Mouse (Mus musculus): ENCODE data around the gene Phf21a.

The Phf21a gene

DNA sequence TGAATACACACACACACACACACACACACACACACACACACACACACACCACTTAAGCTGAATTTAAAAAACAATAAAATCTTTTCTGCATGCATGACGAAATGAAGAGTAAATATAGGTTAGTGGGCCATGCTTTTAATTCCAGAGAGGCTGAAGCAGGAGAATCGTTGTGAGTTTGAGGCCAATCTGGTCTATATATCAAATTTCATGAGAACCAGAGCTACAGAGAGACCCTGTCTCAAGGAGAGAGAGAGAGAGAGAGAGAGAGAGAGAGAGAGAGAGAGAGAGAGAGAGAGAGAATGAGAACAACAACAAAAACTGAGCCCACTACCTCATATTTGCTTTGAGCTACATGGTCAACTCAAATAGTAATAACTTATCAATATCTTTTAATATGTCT, at the start of gene Phf21a:
Gene Phf21a (plus strand): TSS at position 301 of the 400 bp plus-strand sequence.
- no peak for TF ChIP-seq GATA4 (IDR thresholded peaks at IDR 0.05; ENCODE audit: insufficient replicate concordance, low read length)

DNA sequence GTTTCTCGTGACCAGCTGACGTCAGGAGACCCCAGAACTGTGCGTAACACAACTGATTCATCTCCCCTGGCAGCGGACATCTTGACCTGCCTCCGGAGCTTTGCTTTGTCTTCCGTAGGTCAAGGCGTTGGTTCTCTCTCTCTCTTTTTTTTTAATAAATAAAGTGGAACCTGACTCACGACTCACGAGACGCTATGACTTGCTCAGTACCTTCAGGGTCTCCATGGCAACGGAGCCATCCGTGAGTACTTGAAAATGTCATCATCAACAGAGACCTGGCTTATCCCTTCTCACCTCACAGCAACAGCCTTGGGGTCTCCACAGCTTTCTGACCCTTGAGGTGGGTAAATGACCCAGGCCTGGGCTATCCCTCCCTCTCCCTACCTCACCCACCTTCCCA, 49.6 kb upstream of the Phf21a start:
- no peak for TF ChIP-seq GATA4 (IDR thresholded peaks at IDR 0.05; ENCODE audit: insufficient replicate concordance, low read length)

GRCm38 (mm10) chr2:92047601-92048000, 45.3 kb upstream of the Phf21a start:
- TF ChIP-seq GATA4 (IDR thresholded peaks at IDR 0.05; ENCODE audit: insufficient replicate concordance, low read length), result no peak

- no peak for TF ChIP-seq GATA4 (IDR thresholded peaks at IDR 0.05; ENCODE audit: insufficient replicate concordance, low read length)
Measured at GRCm38 (mm10) chr2:92048034-92048690, 44.8 kb upstream of the Phf21a start.

DNA sequence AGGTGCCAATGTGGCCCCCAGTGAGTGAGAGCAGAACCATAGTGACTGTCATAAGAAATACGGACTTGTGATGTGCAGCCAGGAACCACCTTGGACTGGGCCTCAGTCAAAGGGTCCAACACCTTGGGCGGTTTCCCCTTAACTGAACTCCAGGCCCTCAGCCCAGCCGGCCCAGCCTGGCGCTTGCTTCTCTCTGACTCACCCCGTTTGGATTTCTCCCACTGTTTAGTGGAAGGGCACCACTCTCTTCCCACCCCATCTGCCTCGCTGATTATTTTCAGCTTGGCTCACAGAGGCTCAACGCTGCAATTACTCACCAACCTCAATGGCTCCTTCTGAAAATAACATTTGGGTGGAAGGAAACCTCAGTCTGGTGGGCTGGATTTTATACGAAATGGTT, 40.7 kb upstream of the Phf21a start:
- no peak for TF ChIP-seq GATA4 (IDR thresholded peaks at IDR 0.05; ENCODE audit: insufficient replicate concordance, low read length)

DNA sequence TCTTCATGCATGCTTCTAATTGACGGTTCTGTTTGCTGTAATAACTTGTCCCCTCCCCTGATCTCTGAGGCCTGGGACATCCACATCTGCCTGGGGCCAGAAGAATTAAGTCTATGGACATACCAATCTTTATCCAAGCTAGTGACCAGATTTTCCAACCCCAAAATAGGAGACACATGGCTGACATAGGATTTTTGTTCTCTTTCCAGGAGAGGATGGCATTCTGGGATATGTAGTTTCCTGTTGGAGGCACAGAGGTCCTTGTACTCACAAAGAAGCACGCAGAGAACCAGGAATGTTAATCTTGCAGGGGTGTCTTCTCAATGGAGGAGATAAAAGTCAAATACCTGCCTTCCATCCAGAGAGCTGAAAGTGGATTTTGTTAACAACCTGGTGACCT, 40.2 kb upstream of the Phf21a start:
- no peak for TF ChIP-seq GATA4 (IDR thresholded peaks at IDR 0.05; ENCODE audit: insufficient replicate concordance, low read length)

DNA sequence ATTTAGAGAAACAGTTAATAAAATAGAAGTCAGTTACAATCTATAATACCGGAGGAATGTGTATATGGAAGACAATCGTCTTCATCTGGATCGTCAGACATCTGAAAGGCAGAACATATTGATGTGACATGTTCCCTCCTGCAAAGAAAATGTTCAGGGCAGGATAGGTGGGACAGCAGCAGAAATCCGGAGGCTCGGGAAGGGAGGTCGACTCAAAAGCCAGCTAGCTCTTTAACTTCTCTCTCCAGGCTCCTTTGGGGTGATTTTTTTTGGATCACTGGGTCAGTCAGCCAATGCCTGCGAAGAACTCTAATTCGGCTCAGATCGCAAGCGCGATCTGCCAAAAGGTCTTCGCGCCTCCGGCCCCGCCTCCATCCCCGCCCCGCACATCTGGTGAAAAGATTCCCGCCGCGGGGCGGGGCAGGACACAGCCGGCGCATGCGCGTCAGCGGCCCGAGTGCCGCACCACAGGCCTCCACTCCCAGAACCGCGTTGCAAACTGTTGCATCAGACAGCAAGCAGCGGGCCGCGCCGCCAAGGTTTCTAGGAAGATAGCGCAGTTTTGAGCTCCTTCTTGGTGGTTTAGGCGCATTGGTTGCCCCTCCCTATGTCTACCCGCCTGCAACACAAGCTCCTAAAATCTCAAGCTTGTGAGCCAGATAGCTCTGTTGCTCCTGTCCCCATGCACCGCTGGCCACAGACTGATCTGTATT, 37.7 kb upstream of the Phf21a start:
- TF ChIP-seq GATA4 (IDR thresholded peaks at IDR 0.05; ENCODE audit: insufficient replicate concordance, low read length), result peak; percentile 67; the same call in 1 of the 2 replicates

DNA sequence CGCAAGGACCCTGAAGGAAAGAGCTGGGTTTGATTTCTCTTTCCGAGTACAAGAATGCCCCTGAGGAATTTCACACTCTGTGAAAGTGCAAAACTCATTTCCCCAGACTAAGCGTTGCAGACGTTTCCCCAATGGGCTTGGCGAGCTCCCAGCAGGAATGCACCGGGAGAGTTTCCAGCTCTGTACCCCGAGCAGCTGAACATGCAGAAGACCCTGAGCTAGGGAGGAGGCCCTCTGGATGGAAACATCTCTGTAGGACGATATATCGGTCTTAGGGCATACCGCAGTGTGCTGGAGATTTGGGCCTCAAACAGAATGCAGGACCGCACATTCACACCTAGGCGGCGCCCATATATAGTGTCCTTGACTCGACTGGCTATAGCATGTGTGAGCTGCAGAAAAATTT, 37.1 kb upstream of the Phf21a start:
- TF ChIP-seq GATA4 (IDR thresholded peaks at IDR 0.05; ENCODE audit: insufficient replicate concordance, low read length), result no peak

GRCm38 (mm10) chr2:92056760-92057159, 36.2 kb upstream of the Phf21a start:
- TF ChIP-seq GATA4 (IDR thresholded peaks at IDR 0.05; ENCODE audit: insufficient replicate concordance, low read length), result no peak

DNA sequence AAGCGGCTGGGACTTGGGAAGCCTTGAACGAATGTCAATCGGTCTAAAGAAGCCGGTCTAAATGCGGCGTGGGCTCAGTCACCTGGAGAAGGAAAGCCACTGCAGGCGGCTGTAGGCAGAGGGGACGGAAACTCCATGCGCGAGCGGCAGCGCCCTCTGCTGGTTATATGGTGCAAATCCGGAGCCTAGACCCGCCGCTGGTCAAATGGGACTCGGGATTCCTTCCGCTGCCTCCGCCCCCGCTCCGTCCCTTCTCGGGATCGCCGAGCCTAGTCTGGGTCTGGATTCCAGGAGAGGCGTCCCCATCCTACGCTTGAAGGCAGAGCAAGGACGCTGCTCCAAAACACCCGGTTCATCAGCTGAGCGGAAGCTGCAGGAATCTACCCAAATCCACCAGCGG, 34.4 kb upstream of the Phf21a start:
- no peak for TF ChIP-seq GATA4 (IDR thresholded peaks at IDR 0.05; ENCODE audit: insufficient replicate concordance, low read length)

DNA sequence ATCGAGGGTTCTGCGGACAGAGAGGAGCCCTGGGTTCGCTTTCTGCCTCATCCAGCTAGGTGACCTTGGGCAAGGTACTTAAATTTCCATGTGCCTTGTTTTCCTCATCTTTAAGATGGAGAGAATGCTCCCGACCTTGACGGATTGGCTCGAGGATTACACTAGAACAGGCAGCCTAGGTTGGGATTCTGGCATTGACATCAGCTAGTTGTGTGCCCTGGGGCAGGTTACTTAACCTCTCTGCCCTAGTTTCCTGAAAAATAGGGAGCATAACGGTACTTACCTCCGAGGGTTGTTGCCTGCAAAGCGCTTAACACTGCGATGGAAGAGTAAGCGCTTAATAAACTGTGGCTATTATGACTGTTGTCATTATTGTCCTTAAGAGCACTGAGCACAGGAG, 34.0 kb upstream of the Phf21a start:
- TF ChIP-seq GATA4 (IDR thresholded peaks at IDR 0.05; ENCODE audit: insufficient replicate concordance, low read length), result no peak

DNA sequence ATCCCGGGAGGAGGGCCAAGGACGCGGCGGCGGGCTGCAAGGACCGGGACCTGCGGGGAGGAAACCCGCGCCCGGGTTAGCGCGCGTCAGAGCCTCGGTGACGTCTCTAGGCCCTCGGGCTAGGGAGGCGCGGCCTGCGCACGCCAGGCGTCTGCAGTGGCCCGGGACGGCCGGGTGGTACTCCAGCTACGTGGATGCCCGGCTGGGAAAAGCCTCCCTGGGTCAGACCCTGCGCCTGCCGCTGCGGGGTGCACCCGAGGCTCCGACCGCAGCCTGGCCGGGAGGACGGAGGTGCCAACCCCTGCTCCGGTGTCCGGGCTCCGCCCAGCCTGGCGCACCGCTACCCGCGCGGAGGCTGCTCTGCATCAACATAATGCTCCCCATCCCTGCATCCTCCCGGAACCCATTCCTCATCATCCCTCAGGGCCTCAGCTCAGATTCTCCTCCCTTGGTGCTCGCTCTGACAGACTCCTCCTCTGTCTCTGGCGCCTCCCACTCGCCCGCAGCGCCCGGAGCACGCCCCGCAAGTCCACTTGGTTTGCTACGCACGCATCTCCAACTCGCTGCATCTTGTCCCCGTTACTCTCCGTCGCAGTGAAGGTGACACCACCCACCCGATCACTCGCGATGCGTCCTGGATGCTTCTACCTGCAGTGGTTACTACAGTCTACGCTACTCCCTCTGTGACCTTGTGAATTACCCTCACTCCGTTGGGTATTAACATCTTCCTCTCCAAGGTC, 33.3 kb upstream of the Phf21a start:
- no peak; the same call in 1 of the 2 replicates for TF ChIP-seq GATA4 (IDR thresholded peaks at IDR 0.05; ENCODE audit: insufficient replicate concordance, low read length)

GRCm38 (mm10) chr2:92060291-92060690, 32.6 kb upstream of the Phf21a start:
- TF ChIP-seq GATA4 (IDR thresholded peaks at IDR 0.05; ENCODE audit: insufficient replicate concordance, low read length), result no peak

DNA sequence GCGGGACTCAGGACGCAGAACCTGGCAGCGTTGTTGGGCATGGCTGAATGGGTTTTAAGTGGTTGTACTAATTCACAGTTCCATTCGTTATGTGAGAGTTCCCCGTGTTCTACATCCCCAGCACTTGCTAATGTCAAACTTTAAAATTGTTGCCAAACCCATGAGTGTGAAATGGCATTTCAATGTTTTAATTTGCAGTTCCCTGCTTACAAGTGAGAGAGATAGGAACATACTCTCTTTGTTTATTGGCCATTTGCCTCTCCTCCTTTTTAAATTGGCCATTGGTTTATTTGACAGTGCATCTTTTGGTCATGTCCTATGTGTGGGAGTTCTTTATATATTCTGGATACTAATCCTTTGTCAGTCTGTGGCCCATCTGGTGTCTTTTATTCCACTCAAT, 31.6 kb upstream of the Phf21a start:
- no peak for TF ChIP-seq GATA4 (IDR thresholded peaks at IDR 0.05; ENCODE audit: insufficient replicate concordance, low read length)

- TF ChIP-seq GATA4 (IDR thresholded peaks at IDR 0.05; ENCODE audit: insufficient replicate concordance, low read length), result no peak
Measured at GRCm38 (mm10) chr2:92063106-92063505, 29.8 kb upstream of the Phf21a start.

All from liver, adult (tissue).